Mouse (Mus musculus): ENCODE results near the gene Zfp61. TPM values are rescaled to one million over a fixed set of nuclear protein-coding genes. Genes with fewer than 3 reads are reported as not detected.

The Zfp61 gene
- total RNA-seq, 4 experiments from 2014 or later = 2.8 to 4.9 (median 3.3) TPM

DNA sequence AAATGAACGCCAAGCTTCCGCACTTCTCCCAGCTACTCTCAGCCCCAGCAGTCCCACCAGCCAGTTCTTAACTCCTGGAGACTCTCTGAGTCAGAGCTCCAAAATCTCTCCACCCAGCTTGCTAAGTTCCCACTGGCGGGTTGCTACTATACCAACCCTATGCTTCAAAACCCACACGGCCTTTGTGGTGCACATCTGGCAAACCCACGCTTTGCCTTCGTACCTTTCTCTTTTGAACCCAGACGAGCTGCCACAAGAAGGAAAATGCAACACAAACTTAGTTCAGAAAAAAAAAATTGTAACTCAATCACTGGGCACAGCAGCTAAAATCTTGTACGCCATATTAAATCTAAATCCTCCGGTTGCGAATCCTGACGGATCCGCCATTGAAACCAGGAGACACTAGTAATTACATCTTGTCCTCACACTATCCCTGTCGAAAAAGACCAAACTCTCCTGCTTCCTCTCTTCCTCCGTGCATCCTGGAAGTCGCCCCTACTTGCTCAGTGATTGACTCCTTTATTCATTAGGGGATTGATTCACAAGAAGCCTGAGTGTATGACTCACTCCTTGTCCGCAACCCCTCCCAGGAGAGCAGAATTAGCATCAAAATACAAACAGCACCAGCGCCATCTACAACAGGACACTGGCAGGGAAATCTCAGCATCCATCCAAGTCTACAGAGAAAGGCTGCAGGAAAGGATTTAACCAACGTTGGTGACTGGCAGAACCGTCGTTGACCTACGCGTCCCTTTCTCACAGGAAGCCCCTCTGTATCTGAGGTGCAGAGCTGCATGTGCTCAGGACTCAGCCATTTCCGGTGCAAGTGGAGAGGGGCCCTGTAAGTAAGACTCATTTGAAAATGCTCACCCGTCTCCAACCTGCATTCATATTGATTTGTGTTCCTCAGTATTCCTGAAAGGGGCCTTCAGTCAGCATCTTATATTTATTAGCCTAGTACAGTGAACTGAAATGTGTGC lies 32.6 kb downstream of the Zfp61 start:
- DNase-seq (ENCODE audit: low spot score in 2 of 2) = no peak

DNA sequence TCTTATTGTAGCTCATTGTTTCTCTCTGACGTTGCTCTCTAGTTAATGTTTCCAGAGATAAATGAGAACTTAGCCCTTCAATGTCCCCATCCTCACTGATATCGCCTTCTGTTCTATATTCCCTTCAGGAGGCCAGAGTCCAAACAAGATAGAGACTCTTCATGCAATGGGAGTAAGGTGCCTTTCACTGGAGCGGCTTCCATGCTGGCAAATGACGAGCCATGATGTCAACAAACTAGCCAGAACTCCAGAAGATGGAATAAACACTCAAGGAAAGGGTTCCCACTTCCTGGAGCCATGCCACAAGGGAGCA lies 41.1 kb downstream of the Zfp61 start:
- no peak for DNase-seq (ENCODE audit: low spot score in 2 of 2)

DNA sequence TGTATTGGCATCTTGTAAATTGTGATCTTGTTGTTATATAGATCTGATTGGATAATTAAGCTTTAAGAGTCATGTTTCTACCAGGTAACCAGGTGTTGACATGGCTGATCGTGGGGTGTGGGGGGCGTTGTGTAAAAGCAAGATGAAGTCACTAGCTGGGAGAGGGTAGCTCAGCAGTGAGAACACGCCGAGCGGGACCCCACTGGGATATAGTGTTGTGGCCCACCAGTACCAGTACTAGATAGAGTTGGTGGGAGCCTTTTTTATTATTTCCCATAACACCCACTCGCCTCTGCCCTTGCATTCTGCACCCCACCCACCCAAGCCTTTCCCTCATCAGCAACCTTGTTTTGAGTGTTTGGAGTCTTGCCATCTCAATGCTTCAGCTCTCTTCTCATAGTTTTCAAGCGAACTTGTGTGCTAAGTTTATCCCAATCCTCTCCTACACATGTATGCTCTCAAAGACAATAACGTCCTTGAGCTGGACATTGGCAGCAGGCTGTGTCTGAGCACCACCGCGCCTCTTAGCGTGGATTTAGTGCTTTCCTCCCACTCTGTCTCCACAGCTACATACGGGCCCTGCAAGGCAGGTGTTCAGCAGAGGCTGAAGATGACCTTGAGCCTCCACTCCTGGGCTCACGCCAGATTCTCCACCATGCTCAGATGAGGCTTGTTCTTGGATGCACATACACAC lies 41.6 kb downstream of the Zfp61 start:
- DNase-seq (ENCODE audit: low spot score in 2 of 2) = no peak

DNA sequence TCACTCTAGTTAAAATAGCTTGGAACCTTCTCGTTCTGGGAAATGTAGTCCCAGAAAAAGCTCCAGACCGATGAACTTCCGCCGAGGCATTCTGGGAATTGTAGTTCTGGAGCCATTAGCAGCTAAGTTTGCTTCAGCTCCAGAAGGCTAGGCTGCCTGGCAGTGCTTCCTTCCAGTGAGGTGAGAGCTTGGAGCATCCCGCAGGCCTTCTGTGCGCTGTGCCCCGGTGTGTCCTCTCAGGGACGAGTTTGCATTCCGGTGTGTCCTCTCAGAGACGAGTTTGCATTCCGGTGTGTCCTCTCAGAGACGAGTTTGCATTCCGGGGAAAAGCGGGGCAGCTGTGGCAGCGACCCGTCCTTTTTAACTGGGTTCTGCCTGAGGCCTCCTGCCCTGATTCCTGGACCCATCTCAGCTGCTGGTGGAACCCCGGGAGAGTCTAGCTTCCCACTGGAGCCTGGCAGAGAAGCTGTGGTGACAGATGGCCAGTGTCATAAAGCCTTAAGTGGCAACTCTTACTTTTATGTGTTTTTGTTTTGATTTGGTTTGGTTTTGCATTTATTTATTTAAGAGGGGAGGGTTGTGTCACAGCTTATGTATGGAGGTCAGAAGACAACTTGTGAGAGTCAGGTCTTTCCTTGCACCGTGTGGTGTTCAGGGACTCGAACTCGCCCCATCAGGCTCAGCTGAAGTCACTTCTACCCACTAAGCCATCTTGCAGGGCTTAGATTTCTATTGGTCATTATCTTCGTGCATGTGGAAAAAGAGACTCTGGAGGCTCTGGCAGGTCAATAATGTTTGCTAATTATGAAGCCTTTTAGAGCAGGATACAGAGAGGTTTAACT lies 46.2 kb downstream of the Zfp61 start, which contains the start of gene Zfp108:
Gene Zfp108 (plus strand): TSS at position 162 of the 842 bp plus-strand sequence.
- DNase-seq (ENCODE audit: low spot score in 2 of 2) = peak; percentile 70 to 71

DNA sequence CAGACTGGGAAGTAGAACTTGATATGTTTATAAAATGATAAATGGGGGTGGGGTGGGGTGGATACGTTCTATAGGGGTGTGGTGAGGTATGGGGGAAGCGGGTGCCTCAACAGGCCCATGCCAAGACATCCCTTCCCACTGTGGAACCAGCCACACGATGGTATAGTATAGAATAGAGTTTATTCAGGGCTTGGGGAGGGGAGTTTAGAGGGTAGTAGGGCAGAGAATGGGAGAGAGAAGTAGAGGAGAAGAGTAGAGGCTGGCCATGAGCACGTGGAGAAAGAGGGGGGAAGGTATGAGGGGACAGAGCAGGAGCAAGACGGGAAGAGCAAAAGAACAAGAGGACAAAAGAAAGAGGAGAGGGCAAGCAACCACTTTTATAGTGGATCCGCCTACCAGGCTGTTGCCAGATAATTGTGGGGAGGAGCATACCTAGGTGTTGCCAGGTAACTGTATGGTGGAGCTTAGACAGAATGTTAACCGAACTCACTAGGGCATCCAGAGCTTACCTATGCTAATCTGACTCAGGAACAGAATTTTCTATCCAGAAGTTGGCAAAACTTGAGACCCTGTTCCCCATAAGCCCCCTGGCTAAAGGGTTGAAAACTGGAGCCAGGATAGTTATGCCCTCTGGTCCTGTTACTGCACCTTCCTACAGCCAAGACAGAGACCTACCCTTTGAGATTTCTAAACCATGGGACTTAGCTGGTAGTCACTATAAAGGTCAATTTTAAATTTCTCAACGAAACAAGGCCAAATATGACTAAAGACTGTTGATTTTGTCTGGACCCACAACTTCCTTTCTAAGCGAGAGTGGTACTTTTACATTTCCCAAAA lies 47.0 kb downstream of the Zfp61 start:
- no peak for DNase-seq (ENCODE audit: low spot score in 2 of 2)

Small RNAs within 50 kb of the gene (microRNA-seq; reads per million reads assigned to microRNA genes)
- not detected for gene Gm27592

Other genes with a start within 250 kb of the Zfp61 start
- not detected for gene Vmn1r183, start 248.0 kb downstream of the Zfp61 start, total RNA-seq (2022)
- 10 to 100 TPM; 18.4 to 22.1 (median 18.7) TPM for gene Zfp180, start 219.3 kb downstream of the Zfp61 start, total RNA-seq (2022)
- gene Zfp112, start 188.9 kb downstream of the Zfp61 start, total RNA-seq (2022) = 1 to 10 TPM; 4.5 to 6.1 (median 5.3) TPM
- gene Zfp235, start 167.1 kb downstream of the Zfp61 start, total RNA-seq (2022) = 1 to 10 TPM; 3.6 to 4.7 (median 4.0) TPM
- under 1 TPM in 3 of 4 experiments, not detected in 1; 0.15 to 0.34 (median 0.19) TPM for gene Zfp114, start 126.2 kb downstream of the Zfp61 start, total RNA-seq (2022)
- 1 to 10 TPM; 2.1 to 3.7 (median 2.9) TPM for gene Zfp111, start 89.8 kb downstream of the Zfp61 start, total RNA-seq (2022)
- gene Zfp109, start 63.7 kb downstream of the Zfp61 start, total RNA-seq (2022) = 1 to 10 TPM; 2.1 to 3.5 (median 3.2) TPM
- 1 to 10 TPM; 2.0 to 2.4 (median 2.2) TPM for gene Zfp108, start 46.4 kb downstream of the Zfp61 start, total RNA-seq (2022)
- 1 to 10 TPM; 5.9 to 6.9 (median 6.2) TPM for gene Zfp93, start 30.8 kb downstream of the Zfp61 start, total RNA-seq (2022)
- 1 to 10 TPM; 1.7 to 3.1 (median 2.9) TPM for gene Zfp94, start 15.4 kb upstream of the Zfp61 start, total RNA-seq (2022)
- not detected for gene Tescl, start 32.7 kb upstream of the Zfp61 start, total RNA-seq (2022)
- not detected for gene Lypd5, start 48.0 kb upstream of the Zfp61 start, total RNA-seq (2022)
- gene Kcnn4, start 69.0 kb upstream of the Zfp61 start, total RNA-seq (2022) = under 1 TPM; 0.17 to 0.74 (median 0.24) TPM
- gene Smg9, start 98.4 kb upstream of the Zfp61 start, total RNA-seq (2022) = 10 to 100 TPM in 2 of 4 experiments, 1 to 10 TPM in 2; 8.8 to 10.4 (median 9.9) TPM
- not detected for gene Irgc1, start 151.1 kb upstream of the Zfp61 start, total RNA-seq (2022)
- under 1 TPM; 0.41 to 0.92 (median 0.63) TPM for gene Plaur, start 161.3 kb upstream of the Zfp61 start, total RNA-seq (2022)
- gene Cadm4, start 180.8 kb upstream of the Zfp61 start, total RNA-seq (2022) = 1 to 10 TPM in 3 of 4 experiments, under 1 TPM in 1; 0.87 to 3.6 (median 1.8) TPM
- gene Zfp428, start 205.8 kb upstream of the Zfp61 start, total RNA-seq (2022) = 1 to 10 TPM; 2.5 to 5.2 (median 4.0) TPM
- gene AC161166.1, start 211.2 kb upstream of the Zfp61 start, total RNA-seq (2022) = not detected
- 10 to 100 TPM; 10.9 to 15.8 (median 12.7) TPM for gene Irgq, start 229.5 kb upstream of the Zfp61 start, total RNA-seq (2022)
- not detected for gene Pinlyp, start 244.9 kb upstream of the Zfp61 start, total RNA-seq (2022)
- 10 to 100 TPM; 16.1 to 22.1 (median 17.3) TPM for gene Xrcc1, start 245.1 kb upstream of the Zfp61 start, total RNA-seq (2022)

All from gastrocnemius, adult 8-10 months (tissue).